Mouse (Mus musculus) right cerebral cortex, postnatal 36 days (tissue): ENCODE results near the gene Ncor2.

ENCODE experiments used
- DNase-seq, 2 experiments: peaks; one replicate each; pipeline ENCODE4 v3.0.0; 2022; ENCODE audit warnings: low spot score in 2 of 2, mixed read lengths in 1 of 2

Gene Ncor2

GRCm38 (mm10) chr5:125127920-125128319 lies 51.1 kb downstream of the Ncor2 start:
- DNase-seq, result no peak

DNA sequence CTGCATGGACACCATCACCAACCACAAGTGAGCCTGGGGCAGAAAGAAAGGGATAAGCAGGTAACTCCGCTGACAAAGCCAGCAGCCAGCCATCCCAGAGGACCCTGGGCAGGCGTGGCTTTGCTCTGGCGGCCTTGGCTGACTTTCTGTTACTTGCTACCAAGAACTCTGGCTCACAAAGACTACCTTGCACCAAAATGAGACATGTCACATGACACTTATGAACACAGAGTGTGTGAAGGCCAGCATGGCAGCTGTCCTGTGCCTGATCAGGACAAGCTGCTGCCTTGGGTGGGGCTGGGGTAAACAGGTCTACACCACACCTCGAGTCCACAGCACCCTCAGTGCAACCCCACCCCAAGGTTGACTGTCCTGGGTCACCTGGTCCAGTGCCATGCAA lies 51.6 kb downstream of the Ncor2 start:
- DNase-seq, result no peak

DNA sequence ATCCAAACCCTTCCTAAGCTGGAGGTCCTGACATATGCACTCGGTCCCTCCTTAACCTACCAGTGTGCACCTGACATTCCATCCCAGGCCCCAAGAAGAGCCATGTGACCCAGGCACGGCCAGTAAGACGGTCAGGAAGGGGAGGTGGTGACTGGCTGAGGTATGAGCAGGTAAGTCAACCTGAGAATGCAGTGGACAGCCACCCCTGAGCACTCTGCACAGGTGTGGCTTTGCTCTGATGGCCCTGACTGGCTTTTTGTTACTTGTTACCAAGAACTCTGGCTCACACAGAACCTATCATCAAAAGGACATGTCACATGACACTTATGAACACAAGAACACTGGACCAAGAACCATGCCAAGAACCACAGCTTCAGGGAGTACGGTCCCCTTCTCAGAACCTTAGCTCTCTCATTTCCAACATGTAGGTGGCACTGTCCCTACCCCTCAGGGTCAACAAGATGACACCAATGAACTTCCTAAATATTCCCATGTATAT lies 53.0 kb downstream of the Ncor2 start:
- no peak for DNase-seq

GRCm38 (mm10) chr5:125125219-125125618 lies 53.8 kb downstream of the Ncor2 start:
- DNase-seq, result no peak

DNA sequence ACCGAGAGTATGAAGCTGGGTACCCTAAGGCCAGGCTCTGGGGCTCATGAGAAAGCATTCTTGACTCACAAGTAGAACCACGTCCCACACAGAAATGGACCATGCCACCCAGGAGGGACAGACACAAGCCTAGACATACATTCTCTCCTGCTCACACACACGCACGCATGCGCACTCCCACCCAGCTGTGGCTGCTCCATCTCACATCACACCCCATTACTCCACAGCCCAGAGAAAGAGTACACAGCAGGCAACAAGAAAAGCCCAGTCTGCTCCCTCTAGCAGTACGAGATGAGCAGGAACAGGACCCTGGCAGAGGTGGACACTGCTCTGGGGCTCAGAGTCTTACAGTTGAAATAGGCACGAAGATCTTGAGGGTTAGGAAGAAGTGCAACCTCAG lies 55.0 kb downstream of the Ncor2 start:
- no peak for DNase-seq

GRCm38 (mm10) chr5:125123206-125123605 lies 55.8 kb downstream of the Ncor2 start:
- DNase-seq, result no peak

DNA sequence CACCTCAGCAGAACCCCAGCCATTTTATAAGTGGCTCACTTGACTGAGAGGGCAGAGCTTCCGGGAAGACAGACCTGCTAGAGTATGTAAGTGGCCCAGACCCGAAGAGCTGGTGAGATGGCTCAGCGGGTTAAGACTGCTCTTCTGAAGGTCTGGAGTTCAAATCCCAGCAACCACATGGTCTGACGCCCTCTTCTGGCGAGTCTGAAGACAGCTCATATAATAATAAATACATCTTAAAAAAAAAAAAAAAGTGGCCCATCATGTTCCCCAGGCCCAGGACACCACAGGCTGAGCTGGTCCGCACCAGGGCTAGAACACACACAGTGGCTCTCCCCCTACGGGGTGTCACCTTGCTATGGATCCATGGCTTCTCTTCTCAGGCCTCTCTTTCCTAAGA lies 56.5 kb downstream of the Ncor2 start:
- no peak for DNase-seq

DNA sequence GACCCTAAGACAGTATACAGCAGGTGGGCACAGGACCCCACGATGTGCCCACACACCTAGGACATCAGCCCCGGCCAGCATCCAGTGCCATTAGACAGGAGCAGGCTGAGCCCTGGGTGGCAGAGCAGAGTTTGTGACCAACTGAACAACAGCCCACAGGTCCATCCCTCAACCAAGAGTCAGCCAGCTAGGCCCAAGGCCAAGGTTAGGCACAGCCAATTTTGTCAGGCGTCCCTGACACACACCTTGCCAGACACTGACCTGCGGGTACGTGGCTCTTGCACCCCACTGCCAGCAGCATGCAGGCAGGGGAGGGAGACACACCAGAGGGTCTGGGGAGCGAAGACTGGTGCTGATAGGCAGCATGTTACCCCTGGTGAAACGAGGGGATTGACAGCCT lies 57.0 kb downstream of the Ncor2 start:
- no peak for DNase-seq

GRCm38 (mm10) chr5:125120517-125121303 lies 58.3 kb downstream of the Ncor2 start:
- no peak for DNase-seq

DNA sequence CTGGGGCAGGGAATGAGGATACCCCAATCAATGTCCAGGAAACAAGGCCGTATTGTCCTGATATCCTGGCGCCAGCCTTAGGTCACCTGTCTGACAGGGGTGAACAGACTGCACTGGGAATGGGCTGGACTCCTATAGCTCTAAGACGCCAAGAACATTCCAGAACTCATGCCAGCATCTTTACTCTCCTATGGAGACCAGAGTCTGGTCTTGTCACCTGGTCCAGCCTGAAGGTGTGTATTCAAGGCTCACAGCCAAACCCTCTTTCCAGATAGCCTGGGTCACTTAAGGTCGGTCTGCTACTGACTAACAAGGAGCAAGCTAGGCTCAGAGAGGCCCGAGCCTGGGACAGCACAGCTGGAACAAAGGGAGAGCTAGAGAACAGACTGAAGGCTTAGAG lies 61.8 kb downstream of the Ncor2 start:
- DNase-seq, result no peak

DNA sequence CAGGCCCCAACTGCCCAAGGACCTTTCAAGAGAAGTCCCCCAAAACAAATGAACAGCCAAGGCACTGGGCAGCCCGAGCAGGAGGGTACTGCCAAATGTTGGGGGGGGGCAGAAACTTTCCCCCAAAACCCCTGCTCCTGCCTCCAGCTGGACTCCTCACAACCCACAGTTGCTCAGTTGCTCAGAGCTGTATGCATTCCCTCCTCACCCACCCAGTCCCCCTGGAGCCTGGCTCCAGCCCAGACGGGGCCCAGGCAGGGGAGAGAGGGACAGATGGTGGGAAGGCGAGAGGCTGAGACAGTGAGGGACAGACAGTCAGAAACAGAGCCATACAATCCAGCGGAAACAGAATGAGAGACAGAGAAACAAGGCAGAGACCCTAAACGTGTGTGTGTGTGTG lies 66.0 kb downstream of the Ncor2 start:
- no peak for DNase-seq

- no peak for DNase-seq
These were observed 66.4 kb downstream of the Ncor2 start for GRCm38 (mm10) chr5:125112588-125112987.

- no peak for DNase-seq
These were observed 67.9 kb downstream of the Ncor2 start for GRCm38 (mm10) chr5:125111137-125111536.

GRCm38 (mm10) chr5:125110722-125111121 lies 68.3 kb downstream of the Ncor2 start:
- no peak for DNase-seq

DNA sequence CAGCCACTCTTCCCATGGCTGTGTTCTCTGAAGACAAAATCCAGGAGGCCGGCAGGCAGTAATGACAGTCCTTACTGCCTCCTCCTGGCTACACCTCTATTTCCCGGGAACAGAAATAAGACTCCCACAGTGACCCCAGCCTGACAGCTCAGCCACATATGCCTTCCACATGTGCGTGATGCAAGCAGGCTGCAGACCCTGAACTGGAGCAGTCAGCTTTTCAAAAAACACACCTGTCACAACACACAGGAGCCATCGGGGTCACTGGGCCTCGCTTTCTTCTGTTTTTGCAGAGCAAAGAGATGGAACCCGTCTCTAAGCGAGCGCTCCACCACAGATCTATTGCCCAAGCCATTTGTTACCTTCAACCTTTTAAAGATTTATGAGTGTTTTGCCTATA lies 68.8 kb downstream of the Ncor2 start:
- DNase-seq, result no peak

GRCm38 (mm10) chr5:125107011-125107651 lies 71.9 kb downstream of the Ncor2 start:
- no peak for DNase-seq

DNA sequence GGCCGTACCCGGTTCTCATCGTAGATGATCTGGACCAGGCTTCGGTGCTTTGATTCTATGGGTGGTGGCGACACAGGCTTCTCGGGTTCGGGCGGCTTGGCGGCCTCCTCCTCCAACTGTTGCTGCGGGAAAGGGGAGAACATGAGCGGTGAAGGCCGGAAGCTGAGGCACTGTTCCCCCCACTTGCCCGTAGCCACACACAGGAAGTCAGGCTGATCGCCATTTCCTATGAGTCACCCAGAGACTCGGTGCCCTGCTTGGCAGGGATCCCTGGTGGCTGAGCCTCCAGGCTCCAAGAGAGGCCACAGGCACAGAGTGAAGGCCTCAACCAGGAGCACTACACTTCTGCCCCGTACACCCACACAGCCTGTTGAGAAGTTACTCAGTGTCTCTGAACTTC lies 72.8 kb downstream of the Ncor2 start:
- peak in 1 of 2 experiments; percentile 25 for DNase-seq

- DNase-seq, result no peak
These were observed 74.2 kb downstream of the Ncor2 start for GRCm38 (mm10) chr5:125104841-125105240.

DNA sequence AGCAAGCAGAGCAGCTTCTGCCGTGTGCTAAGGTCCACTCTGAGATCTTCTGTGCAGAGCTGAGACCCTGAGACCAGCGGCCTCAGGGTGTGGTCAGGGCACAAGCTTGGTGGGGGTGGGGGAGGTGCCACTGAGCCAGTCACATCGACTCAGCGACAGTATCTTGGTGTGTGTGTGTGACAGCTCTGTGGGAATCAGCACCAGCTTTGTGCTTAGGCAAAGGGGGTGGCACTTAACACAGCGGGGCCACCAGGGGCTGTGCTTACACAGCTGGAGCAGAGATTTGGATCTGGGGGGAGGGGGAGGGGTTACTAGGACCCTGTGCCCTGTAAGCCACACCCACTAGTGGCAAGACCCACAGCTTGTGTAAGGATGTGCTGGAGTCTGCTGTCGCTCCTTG lies 75.6 kb downstream of the Ncor2 start:
- DNase-seq, result no peak

DNA sequence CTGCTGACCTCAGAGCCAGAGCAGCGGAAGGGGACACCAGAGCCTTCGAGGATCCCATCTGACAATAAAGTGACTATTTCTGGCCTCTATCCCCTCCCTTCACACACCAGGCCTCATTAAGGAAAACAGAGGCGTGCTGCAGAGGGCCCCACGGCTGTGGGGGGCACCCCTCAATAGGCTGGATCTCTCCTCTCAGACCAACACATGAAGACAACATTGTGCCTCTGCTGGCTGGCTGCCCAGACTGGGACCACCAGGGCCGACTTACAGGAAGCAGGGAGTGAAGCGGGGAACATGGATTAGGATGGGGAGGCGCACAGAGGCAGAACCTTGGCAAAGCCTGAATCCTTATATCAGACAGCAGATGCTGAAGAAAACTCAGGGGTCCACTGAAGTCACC lies 76.1 kb downstream of the Ncor2 start:
- DNase-seq, result no peak

DNA sequence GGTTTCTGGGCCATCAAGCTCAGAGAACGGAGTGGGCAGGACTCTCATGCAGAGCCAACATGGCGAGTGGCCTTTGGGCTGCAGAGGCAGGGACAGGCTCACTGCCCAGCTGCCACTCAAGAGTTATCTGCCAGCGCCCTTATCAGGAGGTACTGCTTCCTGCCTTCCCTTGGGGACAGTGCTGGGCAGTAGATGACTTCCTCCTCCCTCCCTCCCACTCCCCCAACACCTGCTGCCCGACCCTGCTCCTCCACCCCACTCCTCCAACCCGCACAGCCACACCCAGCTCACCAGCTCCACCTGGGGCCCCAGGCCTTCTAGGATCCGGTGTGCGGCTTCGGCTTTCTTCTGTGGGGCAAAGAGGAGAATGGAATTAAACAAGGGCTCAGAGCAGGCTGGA lies 76.7 kb downstream of the Ncor2 start:
- no peak for DNase-seq

DNA sequence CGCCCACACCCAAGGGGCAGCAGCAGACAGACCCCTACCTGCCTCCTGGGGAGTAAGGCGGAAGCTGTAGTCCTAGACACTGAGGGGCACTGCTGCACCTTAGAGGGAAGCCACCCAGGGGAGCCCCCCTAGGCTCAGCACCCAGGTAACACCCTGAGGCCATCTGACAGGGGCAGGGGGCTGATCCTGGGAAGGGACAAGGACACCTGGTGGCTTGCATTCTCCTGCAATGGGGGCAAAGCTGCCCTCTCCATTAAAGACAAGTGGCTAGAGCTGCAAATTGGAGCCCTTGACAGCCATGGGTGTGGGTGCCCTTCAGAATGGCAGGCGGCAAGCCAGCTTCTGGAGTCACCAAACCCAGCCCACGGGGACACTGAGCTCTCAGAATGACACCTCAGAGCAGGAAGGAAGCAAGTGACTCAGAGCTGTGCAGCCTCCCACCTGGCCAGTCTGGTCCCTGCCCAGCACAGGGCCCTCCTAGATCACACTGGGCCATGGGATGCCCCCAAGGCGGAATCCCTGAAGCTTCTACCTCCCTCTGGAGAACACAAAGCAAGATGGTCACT lies 79.2 kb downstream of the Ncor2 start:
- no peak for DNase-seq

- no peak for DNase-seq
These were observed 80.3 kb downstream of the Ncor2 start for GRCm38 (mm10) chr5:125098692-125099091.
